Mouse (Mus musculus): ENCODE data around the gene Popdc3. TPM values are rescaled to one million over a fixed set of nuclear protein-coding genes. Genes with fewer than 3 reads are reported as not detected.
"Not testable (repeated sequence)": the region's sequence is repeated elsewhere in the genome, so short reads cannot be mapped to it uniquely, and the experiment has no call there.

The Popdc3 gene
- total RNA-seq (2022), result under 1 TPM in 3 of 4 experiments, not detected in 1; 0.37 to 0.78 (median 0.46) TPM

DNA sequence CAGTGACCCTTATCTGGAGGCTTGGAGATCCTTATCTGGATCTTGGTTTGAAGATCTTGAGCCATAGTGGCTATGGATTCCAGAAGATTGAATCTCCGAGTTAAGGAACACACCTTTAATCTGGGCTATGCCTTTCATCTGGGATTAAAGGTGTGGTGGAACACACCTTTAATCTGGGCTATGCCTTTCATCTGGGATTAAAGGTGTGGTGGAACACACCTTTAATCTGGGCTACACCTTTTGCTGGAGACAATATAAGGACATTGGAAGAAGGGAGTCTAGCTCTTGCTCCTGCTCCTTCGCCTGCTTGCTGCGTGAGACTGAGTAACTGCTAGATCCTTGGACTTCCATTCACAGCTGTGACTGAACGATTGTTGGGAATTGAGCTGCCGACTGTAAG, at the start of gene Popdc3:
Gene Popdc3, plus strand, starts transcription at position 301 of the 400 bp plus-strand sequence.
- DNase-seq, result not testable (repeated sequence)

DNA sequence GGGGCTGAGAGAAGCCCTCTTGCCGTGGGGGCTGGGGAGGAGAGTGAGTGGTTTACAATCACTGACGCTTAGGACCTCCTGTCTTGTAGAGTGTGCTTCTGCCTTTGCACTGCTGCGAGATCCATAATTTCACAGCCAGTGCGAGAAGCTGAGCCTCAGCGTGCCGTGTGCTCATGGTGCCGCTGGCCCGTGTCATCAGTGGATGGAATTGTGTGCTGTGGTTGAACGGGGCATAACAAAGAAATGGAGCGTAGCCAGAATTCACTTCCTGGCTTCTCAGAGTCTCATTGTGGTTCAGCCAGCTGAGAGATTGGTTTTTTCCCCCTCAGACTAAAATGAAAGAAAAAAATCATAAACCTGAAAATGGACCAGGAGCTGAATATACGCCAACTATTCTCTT, 48.8 kb upstream of the Popdc3 start:
- DNase-seq, result no peak

DNA sequence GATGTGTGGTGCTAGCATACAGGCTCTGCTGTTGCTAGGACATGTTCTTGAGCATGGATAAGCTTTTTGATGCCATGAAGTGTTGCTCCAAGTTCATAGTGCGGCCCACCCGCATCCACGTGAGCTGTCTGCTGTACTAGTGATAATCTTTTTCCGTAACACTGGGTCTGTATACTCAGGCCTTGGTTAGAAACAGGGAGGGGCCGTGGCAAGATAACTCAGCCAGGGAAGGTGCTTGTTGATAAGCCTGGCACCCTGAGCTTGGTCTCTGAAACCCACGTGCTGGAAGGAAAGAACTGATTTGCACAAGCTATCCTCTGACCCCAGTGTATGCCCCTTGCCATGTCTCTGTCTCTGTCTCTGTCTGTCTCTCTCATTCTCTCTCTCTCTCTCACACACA, 47.9 kb upstream of the Popdc3 start:
- DNase-seq, result no peak

DNA sequence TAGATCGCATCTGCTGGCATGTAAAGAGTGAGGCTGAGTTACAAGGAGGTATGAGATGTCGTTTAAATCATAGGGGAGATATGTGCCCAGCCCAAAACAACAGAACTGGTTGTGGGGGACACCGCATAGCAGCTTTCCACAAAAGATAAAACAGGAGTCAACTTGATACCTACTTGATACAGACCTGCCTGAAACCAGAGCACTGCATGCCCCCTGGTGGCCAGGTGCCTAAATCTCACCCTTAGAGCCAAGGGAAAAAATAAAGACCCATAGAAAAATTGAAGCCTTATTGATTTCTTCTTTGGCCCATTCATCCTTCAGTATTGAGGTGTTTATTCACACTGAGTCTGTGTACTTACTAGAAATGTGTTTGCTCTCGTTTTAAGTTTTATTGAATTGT, 45.5 kb upstream of the Popdc3 start:
- DNase-seq, result no peak

DNA sequence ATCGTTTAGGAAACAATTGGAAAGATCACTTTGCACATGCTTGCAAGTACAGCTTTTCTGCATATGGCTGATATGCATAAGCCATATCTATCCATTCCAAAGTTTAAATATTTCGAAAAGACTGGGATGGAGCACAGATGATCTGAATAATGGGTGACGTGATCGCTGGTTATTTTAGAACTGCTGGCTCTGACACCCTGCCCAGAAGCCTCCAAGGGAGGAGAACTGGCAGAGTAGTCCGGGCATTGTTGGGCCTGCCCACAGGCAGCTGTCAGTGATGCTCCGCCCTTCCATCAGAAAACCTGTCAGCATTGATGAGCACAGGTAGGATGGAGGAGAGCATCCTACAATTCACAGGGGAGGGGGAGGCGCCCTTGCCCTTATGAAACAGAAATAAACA, 41.1 kb upstream of the Popdc3 start:
- DNase-seq, result no peak

DNA sequence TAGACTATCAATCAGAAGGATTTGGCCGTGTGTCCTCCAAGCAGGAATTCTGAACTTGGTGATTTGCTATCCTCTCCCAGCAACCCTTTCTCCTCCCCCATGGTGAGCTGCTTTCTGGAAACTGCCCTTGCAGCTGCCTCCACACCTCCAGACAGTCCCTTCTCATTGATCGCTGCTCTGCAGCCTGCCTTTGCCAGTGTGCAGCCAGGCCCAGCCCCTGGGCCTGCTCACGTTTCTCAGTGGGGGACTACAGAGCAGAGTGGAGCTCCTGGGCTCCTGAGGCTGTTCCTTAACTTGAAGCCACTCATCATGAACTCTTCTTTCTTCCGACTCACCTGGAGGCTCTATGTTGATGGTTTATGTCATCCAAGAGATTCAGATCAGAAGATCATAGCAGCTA, 38.0 kb upstream of the Popdc3 start:
- DNase-seq, result no peak

DNA sequence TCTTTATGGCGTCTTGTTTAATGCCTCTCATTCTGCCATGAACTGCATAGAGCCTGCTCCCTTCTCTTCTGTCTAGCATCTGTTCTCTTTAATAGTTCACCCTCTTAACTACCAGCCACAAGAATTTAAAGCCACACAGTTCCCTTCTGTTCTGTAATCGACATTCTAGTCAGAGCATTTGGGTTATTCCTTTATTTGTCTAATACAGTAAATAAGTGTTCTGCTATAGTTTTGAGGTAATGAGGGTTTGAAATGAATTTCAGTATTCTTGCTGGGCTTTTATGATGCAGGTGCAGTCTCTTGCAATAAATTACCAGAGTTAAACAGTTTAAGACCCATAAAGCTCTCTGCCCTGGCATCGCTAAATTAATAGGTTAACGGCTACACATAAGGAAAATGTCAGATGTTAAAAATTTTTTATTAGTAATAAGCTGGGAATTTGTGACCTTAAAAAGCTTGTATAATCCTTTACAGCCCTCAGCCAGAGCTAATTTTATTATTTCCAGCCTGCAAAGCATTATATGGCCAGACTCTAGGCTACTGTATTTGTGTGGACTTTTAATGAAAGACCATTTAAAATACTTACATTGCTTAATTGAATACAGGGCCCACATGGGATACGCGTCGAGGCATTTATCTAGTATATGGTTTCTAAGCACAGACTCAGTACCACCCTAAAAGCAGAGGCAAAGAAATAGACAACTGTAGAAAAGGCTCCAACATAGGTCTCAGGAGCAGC, 37.3 kb upstream of the Popdc3 start:
- no peak for DNase-seq

DNA sequence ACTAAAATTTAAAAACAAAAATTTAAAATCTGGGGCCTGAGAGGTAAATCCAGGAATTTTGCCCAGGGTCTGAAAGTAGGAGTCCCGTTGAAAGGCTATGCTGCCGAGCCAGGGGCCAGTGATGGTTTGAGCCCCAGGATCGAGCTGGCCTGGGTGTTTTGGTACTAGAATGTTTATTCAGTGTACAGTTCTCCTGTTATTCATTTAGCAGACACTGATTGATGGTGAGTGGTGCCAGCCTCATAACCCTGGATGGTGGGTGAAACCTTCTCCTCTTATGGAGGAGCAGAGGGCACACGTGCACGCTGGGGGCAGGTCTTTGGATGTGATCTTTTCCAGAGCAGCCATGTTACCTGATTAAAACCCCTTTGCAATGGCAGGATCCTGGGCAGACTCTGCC, 35.5 kb upstream of the Popdc3 start:
- DNase-seq, result no peak

DNA sequence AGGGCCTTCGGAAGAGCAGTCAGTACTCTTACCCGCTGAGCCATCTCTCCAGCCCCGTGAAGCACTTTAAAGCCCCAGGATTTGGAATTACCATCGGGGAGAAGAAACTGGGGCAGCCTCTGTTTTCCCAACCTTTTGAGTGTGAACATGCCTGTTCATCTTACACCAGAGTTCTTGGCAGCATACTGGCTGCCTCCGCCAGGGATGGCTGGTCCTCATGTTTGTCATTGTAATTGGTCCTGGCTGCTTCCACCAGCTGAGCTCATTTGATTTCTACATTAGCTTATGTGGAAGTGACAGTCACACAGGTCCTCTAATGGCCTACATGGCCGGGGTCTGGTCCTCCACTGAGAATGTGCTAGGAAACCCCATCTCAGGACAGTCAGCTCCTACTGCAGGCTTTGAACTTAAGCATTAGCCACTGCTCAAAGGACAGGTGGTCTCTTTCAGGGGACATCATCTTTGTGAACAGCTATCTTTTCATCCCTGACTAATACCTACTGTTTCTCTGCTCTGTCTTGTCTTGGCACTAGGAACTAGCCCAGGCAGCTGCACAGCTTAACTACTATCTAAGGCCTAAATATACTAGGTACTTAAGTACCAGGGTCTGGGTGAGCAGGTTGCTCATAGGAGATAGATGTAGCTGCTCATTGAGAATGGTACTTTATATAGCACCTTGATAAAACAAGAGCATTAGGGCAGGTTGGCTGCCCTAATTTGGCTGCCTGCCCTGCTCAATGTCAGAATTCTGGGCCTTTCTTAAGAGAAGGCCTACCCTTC, 33.7 kb upstream of the Popdc3 start:
- no peak for DNase-seq

DNA sequence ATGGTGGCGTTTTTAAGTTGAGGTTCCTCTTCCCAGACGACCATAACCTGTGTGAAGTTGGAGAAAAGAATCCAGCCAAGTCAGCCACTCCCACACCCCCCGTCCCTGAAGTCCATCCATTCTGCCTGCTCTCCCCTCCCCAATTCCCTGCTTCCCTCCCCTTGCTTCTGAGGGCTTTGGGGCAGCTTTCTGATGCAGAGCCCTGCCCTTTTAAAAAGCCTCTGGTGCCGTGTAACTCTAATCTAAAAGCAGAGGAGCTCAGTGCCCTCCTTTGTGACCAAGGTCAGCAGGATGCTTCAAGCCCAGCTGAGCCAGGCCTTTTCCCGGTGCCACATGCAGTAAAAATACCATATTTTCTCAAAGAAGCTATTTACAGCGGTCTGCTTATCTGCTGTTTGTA, 31.1 kb upstream of the Popdc3 start:
- DNase-seq, result no peak

- DNase-seq, result no peak
These were observed 26.8 kb upstream of the Popdc3 start for GRCm38 (mm10) chr10:45151137-45151536.

- no peak for DNase-seq
These were observed 25.9 kb upstream of the Popdc3 start for GRCm38 (mm10) chr10:45151771-45152692.

- DNase-seq, result no peak
These were observed 23.3 kb upstream of the Popdc3 start for GRCm38 (mm10) chr10:45154557-45155060.

- DNase-seq, result no peak
These were observed 12.0 kb upstream of the Popdc3 start for GRCm38 (mm10) chr10:45165851-45166250.

DNA sequence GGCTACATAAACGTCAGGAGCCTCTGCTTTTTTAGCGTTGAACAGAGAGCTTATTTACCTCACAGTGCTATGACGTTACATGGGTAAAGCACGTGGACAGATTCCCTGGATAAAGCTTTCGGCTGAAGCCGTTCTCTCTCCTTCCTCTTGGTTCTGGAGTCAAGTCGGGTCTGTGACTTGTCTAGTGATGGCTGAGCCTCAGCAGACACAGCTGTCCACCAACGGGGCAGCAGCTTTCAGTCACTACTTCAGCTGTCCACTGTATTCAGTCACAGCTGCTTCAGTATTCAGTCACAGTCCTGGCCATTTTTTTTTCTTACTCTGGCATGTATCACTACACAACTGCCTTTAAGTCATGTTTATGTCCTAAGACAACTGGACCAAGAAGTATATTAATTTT, 4.0 kb upstream of the Popdc3 start:
- no peak for DNase-seq

GRCm38 (mm10) chr10:45174345-45174744, 3.6 kb upstream of the Popdc3 start:
- no peak for DNase-seq

DNA sequence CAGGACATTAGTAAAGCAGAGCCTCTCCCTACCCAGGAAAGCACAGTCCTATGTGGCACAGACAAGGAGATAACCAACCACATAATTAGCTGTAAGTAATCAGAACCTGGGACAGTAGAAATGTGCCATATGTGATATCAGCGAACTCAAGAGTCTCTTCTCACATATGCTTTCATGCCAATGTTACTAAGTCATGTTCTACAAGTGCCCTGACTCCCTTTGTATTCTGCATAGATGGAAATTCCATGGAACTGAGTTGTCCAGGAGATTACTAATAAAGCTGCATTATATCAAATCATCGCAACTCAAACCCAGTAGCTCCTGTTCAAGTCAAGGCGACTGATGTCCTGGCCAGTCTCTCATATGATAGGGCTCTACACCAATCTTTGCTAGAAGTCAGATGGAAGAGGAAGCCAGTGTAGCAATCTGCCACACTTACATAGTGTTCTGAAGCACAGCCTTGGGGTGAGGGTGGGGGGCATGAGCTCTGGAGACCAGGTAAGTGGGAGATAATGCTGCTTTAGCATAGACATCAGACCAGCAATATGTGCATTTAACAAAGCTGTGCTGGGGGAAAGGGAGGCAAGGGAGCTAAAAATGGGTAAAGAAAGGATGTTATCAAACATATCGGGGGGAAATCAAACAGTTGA, 2.9 kb downstream of the Popdc3 start:
- DNase-seq, result no peak

GRCm38 (mm10) chr10:45181344-45181743, 3.4 kb downstream of the Popdc3 start:
- DNase-seq, result no peak

DNA sequence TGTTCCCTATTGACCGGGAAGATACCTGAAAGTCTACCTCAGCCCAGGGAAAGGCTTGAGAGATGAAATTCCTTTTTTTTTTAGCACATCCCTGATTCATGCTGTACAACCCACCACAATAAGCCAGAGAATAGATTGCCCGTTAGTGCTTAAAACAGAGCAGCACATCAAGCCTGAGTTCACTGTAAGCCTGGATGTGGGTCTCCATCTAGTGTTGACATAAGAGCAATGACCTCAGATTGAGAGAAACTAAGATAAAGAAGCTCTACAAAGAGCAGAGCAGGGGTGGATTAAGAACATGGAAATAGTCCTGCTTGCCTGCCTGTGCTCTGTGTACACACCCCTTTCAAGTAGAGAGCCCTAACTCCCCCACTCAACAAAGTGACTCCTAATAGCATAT, 7.6 kb downstream of the Popdc3 start:
- no peak for DNase-seq

DNA sequence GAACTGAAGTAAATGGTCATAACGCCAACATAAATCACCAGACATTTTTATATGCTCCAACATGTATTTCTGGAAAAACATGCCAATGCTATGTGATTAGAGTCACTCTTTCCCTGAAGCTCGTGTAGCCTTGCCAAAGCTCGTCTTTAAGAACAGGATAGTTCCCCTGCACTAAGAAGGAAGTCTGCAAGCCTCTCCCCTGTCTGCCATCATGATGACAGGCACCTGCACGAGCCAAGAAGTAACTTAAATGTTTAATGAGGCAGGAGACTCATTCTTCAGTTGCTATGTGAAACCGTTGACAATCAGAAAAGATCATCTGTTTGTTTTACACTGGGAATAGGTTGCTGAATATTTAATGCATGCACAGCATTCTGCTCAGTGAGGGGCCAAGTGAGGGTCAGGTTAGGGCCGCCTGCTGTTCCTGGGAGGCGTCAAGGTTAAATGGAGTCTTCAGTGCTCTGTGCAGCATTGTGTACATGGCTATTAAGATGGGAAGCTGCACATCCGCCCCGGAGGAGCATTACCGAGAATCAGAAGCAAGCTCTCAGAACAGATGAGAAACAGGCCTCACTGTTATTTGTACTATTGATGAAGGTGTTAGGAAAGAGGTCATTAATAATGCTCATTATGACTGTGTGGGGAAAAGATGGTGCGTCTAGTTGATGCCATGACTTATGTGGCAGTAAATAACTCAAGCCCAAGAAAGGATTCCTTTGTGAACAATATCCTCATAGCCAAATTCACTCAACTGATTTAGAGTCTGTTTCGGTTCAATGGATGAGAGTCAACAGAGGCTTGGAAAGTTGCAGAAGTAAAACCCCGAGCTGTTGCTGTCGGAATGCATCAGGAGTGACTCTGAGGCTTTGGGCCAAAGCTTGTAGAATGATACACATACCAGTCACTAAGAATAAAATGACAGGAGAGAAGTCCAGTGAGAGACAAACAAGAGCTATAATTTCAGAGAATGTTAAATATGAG, 15.7 kb downstream of the Popdc3 start:
- no peak for DNase-seq

DNA sequence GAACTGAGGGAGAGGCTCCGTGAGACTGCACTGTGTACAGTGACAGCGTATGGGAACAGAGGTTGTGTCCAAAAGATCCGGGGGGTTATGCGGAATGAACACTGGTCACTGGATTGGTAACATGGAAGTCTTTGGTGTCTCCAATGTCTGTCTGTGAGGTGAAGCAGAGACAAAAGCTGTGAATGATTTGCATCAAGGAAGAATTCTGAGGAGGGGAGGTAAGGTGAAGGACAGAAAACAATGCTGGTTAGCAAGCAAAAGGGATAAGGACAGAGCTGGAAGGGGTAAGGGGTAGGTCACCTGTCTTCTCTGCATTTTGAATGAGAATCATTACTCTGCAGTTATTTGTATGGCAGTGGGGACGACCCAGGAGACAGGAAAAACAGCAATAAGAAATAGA, 16.6 kb downstream of the Popdc3 start:
- no peak for DNase-seq

Measured in adrenal gland, adult 8-10 months (tissue).